Mouse (Mus musculus) intestine, embryonic 14.5 days (tissue): ENCODE results near the gene Aig1. TPM values are rescaled to one million over a fixed set of nuclear protein-coding genes. Genes with fewer than 3 reads are reported as not detected.

Source experiments
- ATAC-seq: fragments of 200-750 bp; cut with Nextera tagmentation; replicated peaks from 2 replicates; pipeline ENCODE4 v1.8.0; 2017; ENCODE audit warnings: low read depth, moderate number of reproducible peaks, moderate TSS enrichment, moderate library complexity; ENCODE audit not compliant: low FRiP score, low TSS enrichment
- DNase-seq: peaks from one replicate; pipeline ENCODE4 v3.0.0-alpha.2; 2018; ENCODE audit warnings: low spot score
- H3K27ac ChIP-seq: fragments of 300-500 bp; sonication (generic); 2 replicates; pipeline ENCODE4 v1.5.1; 2014; ENCODE audit warnings: low read depth, mild to moderate bottlenecking, control low read depth
- H3K27me3 ChIP-seq: fragments of 300-500 bp; sonication (generic); replicated peaks from 2 replicates; pipeline ENCODE4 v1.6.1; 2014; ENCODE audit warnings: low read length, control low read depth; ENCODE audit not compliant: control insufficient read depth, insufficient read depth
- H3K36me3 ChIP-seq: fragments of 300-500 bp; sonication (generic); 2 replicates; pipeline ENCODE4 v1.6.1; 2014; ENCODE audit warnings: low read length, control low read depth; ENCODE audit not compliant: control insufficient read depth, insufficient read depth
- H3K4me1 ChIP-seq: fragments of 300-500 bp; sonication (generic); replicated peaks from 2 replicates; pipeline ENCODE4 v1.6.1; 2014; ENCODE audit warnings: low read length, control low read depth, mixed read lengths; ENCODE audit not compliant: control insufficient read depth, insufficient read depth
- H3K4me2 ChIP-seq: fragments of 300-500 bp; sonication (generic); 2 replicates; pipeline ENCODE4 v1.6.1; 2014; ENCODE audit warnings: low read length
- H3K4me3 ChIP-seq: fragments of 300-500 bp; sonication (generic); 2 replicates; pipeline ENCODE4 v1.5.1; 2014; ENCODE audit warnings: low read depth, low read length, control low read depth, mixed read lengths
- H3K9ac ChIP-seq: fragments of 300-500 bp; sonication (generic); 2 replicates; pipeline ENCODE4 v1.6.1; 2014; ENCODE audit warnings: mild to moderate bottlenecking, low read length
- H3K9me3 ChIP-seq: fragments of 300-500 bp; sonication (generic); 2 replicates; pipeline ENCODE4 v1.6.1; 2016; ENCODE audit warnings: low read length, control low read depth; ENCODE audit not compliant: control insufficient read depth
- WGBS: fragments of 180-500 bp; shearing (Covaris S2); extraction: QIAGEN DNeasy Blood & Tissue Kit; methylation state at CpG from one replicate; pipeline ENCODE4 v1.1.7; 2014; 5-methylcytosine and 5-hydroxymethylcytosine counted together
- polyA plus RNA-seq: library from polyadenylated mRNA; unstranded; fragments of >200 nt; fragmentation: Nextera tagmentation; extraction: Ambion mirVana; gene quantifications from 2 replicates; pipeline ENCODE4 v1.2.1, GENCODE M21; 2014

The Aig1 gene
- polyA plus RNA-seq, 1 experiment from 2014 or later = 69.6 TPM

- ATAC-seq (no peak), DNase-seq (no peak)
- H3K9ac ChIP-seq = no peak overlapping the region
These were observed 154.4 kb downstream of the Aig1 start for GRCm38 (mm10) chr10:13714199-13714919.

GRCm38 (mm10) chr10:13713711-13714110 is 155.1 kb downstream of the Aig1 start:
- no peak overlapping the region for H3K4me3 ChIP-seq
- DNase-seq (no peak), ATAC-seq (no peak)
- H3K27ac ChIP-seq = no peak overlapping the region
- no peaks in the 10 kb centered on the region for H3K36me3 ChIP-seq
- H3K27me3 ChIP-seq = no peaks in the 10 kb centered on the region
- H3K9me3 ChIP-seq = no peaks in the 10 kb centered on the region
- H3K9ac ChIP-seq = no peak overlapping the region
- 84% methylated on average over 5 of the region's 5 CpGs for WGBS
- no peak overlapping the region for H3K4me2 ChIP-seq
- 0 out of 2 replicates have a peak, but pooled peaks cover 2% of the 10 kb centered on the region for H3K4me1 ChIP-seq

More at GRCm38 (mm10) chr10:13714199-13714919, 154.4 kb downstream of the Aig1 start:
- Histone ChIP-seq H3K36me3 (no peaks in the 10 kb centered on the region), H3K9me3 (no peaks in the 10 kb centered on the region), H3K27ac (no peak overlapping the region), H3K4me1 (0 out of 2 replicates have a peak, but pooled peaks cover 2% of the 10 kb centered on the region), H3K4me3 (no peak overlapping the region), H3K27me3 (no peaks in the 10 kb centered on the region), H3K4me2 (no peak overlapping the region)
- 56% methylated on average over 9 of the region's 9 CpGs for WGBS

DNA sequence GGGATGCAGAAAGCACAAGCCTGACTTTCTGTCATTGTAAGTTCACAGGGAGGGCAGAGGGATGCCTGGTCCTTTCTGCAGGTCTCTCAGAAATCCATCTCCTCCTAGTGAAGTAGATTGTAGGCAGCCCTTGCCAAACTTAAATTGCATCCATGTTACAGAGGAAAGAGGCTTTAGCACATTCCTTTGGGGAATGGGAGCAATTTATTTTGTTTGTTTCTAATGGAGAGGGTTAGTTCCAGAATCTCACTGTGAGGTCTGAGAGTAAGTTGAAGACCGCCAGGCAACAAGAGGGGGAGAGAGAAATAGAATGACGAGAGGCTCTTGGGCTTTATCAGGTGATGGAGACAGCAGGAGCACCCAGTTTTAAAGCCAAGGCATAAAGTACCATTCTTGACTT is 155.7 kb downstream of the Aig1 start:
- ATAC-seq (no peak), DNase-seq (no peak)
- 0 out of 2 replicates have a peak, but pooled peaks cover 2% of the 10 kb centered on the region for H3K4me1 ChIP-seq
- no peak overlapping the region for H3K4me2 ChIP-seq
- no peaks in the 10 kb centered on the region for H3K36me3 ChIP-seq
- H3K9ac ChIP-seq = no peak overlapping the region
- H3K9me3 ChIP-seq = no peaks in the 10 kb centered on the region
- H3K27ac ChIP-seq = no peak overlapping the region
- no peak overlapping the region for H3K4me3 ChIP-seq
- no peaks in the 10 kb centered on the region for H3K27me3 ChIP-seq
- WGBS = 59% methylated on average over 2 of the region's 2 CpGs

DNA sequence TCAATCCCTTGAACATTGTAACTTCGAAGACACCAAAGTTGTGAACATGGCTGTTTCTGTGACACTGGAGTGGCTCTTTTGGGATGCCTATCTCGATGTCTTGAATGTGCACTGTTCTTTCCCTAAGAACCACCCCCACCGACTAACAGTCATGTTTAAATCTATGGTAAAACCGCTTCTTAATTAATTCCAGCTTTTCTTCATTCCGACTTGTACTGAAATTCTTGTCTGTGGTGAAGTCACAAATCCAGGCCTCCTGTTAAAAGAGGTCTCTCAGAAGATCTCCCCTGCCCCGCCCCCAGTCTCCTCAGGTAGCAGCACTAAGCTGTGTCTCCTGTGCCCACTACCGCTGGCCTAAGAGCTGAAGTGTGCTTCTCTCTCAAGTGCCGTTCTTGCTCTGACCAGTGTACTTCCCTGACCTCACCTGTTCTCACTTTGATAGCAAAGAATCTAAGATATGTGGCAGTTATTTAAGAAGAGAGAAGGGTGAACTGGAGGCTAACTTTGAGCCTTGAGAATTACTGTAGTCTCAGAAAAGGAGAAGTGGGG is 157.4 kb downstream of the Aig1 start:
- no peak overlapping the region for H3K4me2 ChIP-seq
- no peak overlapping the region for H3K4me3 ChIP-seq
- no peak overlapping the region for H3K27ac ChIP-seq
- 87% methylated on average over 8 of the region's 8 CpGs for WGBS
- H3K36me3 ChIP-seq = no peaks in the 10 kb centered on the region
- H3K9me3 ChIP-seq = no peaks in the 10 kb centered on the region
- ATAC-seq (no peak), DNase-seq (no peak)
- 0 out of 2 replicates have a peak, but pooled peaks cover 2% of the 10 kb centered on the region for H3K4me1 ChIP-seq
- no peak overlapping the region for H3K9ac ChIP-seq
- H3K27me3 ChIP-seq = no peaks in the 10 kb centered on the region

- no peak overlapping the region for H3K4me2 ChIP-seq
- H3K9me3 ChIP-seq = no peaks in the 10 kb centered on the region
- H3K27me3 ChIP-seq = no peaks in the 10 kb centered on the region
- H3K4me1 ChIP-seq = no peaks in the 10 kb centered on the region
- 34% methylated on average over 4 of the region's 4 CpGs for WGBS
- H3K4me3 ChIP-seq = no peak overlapping the region
- DNase-seq (no peak), ATAC-seq (no peak)
- H3K27ac ChIP-seq = no peak overlapping the region
- H3K36me3 ChIP-seq = no peaks in the 10 kb centered on the region
- H3K9ac ChIP-seq = no peak overlapping the region
These were observed 163.0 kb downstream of the Aig1 start for GRCm38 (mm10) chr10:13705771-13706170.

DNA sequence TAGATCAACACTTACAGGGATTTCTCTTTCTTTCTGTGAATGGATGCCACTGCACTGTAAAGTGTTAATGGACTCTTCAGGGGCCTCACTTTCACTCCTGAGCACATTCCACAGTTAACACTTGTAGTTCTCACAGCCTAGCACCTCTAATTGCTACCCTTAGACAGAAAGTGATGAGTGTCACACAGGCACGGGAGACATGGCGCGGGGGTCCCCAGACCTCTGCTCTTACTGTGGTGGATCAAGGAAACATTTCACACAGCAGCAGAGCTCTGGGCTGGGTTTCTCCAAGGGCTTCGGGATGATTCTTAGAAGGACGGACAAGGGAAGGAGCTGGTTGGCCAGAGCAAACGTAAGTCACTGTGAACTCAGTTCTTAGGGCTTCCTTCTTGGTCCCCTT is 166.1 kb downstream of the Aig1 start:
- no peaks in the 10 kb centered on the region for H3K9me3 ChIP-seq

GRCm38 (mm10) chr10:13702043-13702442 is 166.7 kb downstream of the Aig1 start:
- Histone ChIP-seq H3K4me3 (no peak overlapping the region), H3K4me2 (no peak overlapping the region), H3K27me3 (no peaks in the 10 kb centered on the region), H3K36me3 (no peaks in the 10 kb centered on the region), H3K9me3 (no peaks in the 10 kb centered on the region), H3K4me1 (no peaks in the 10 kb centered on the region), H3K27ac (no peak overlapping the region), H3K9ac (no peak overlapping the region)
- ATAC-seq = no peak
- DNase-seq = no peak
- 52% methylated on average over 8 of the region's 8 CpGs for WGBS

More for the DNA sequence above, 166.1 kb downstream of the Aig1 start:
- no peak for DNase-seq
- ATAC-seq = no peak
- Histone ChIP-seq H3K9ac (no peak overlapping the region), H3K4me3 (no peak overlapping the region), H3K4me2 (no peak overlapping the region), H3K4me1 (no peaks in the 10 kb centered on the region), H3K27me3 (no peaks in the 10 kb centered on the region), H3K27ac (no peak overlapping the region), H3K36me3 (no peaks in the 10 kb centered on the region)
- WGBS = 53% methylated on average over 6 of the region's 6 CpGs

DNA sequence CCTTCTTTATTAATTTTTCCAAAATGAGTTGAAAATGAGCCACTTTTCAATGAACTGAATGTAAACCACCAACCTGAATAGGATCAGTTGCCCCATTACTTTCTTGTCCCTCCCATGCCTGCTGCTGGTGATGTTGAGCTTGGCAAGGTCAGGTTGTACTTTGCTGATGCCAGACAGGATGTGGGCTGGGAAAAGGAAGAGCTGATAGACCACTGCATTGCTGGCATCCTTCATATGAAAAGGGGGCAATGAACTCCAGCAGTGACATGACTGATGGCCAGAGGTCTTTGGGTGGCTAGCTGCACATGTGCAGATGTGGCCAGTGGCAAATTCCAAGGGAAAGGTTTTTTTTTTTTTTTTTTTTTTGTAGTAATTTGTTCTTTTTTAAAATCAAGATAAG is 172.5 kb downstream of the Aig1 start:
- H3K9ac ChIP-seq = no peak overlapping the region
- no peaks in the 10 kb centered on the region for H3K4me1 ChIP-seq
- no peaks in the 10 kb centered on the region for H3K9me3 ChIP-seq
- DNase-seq (no peak), ATAC-seq (no peak)
- no peak overlapping the region for H3K27ac ChIP-seq
- H3K4me2 ChIP-seq = no peak overlapping the region
- no peaks in the 10 kb centered on the region for H3K36me3 ChIP-seq
- no peaks in the 10 kb centered on the region for H3K27me3 ChIP-seq
- H3K4me3 ChIP-seq = no peak overlapping the region

DNA sequence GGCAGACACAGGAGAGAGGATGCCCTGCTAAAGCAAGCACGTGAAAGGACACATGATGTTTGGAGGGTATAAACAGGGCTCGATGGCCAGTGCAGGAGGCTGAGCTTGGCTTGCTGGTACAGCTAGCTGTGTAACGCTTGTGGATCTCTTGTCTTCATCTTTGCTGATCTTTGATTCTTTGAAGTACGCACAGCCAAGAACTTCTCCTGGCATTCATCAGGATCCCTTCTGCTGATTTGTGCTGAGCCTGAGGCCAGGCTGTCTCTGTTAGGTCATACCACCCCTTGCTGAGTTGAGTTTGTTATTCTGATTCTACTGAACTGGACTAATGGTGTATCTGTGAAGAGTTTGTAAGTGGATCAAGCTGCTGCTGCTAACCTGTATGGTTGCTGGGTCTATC is 175.5 kb downstream of the Aig1 start:
- DNase-seq = no peak
- H3K36me3 ChIP-seq = no peaks in the 10 kb centered on the region
- H3K9ac ChIP-seq = no peak overlapping the region
- no peak overlapping the region for H3K4me3 ChIP-seq
- H3K27me3 ChIP-seq = no peaks in the 10 kb centered on the region
- H3K4me2 ChIP-seq = no peak overlapping the region
- 90% methylated on average over 4 of the region's 4 CpGs for WGBS
- H3K27ac ChIP-seq = no peak overlapping the region
- ATAC-seq = no peak
- H3K9me3 ChIP-seq = no peaks in the 10 kb centered on the region
- H3K4me1 ChIP-seq = no peaks in the 10 kb centered on the region
